Mouse (Mus musculus) brain, embryonic 14.5 days (tissue): Measurements from ENCODE around the gene Phlpp2. TPM values are rescaled to one million over a fixed set of nuclear protein-coding genes. Genes with fewer than 3 reads are reported as not detected.

Experiments used
- DNase-seq: peaks from one replicate; pipeline ENCODE4 v3.0.0-alpha.2; 2011; ENCODE audit warnings: low read depth
- CTCF ChIP-seq: fragments of 200-500 bp; IDR thresholded peaks from 2 replicates; pipeline ENCODE4 v1.5.1; 2012; ENCODE audit warnings: inconsistent platforms, mild to moderate bottlenecking, moderate library complexity, borderline replicate concordance; ENCODE audit not compliant: insufficient read depth, insufficient read length; ENCODE audit errors: extremely low read depth
- POLR2A ChIP-seq: fragments of 200-500 bp; IDR thresholded peaks from 2 replicates; pipeline ENCODE4 v1.6.1; 2012; ENCODE audit warnings: mild to moderate bottlenecking, inconsistent platforms, borderline replicate concordance; ENCODE audit not compliant: poor library complexity, insufficient read depth, insufficient read length, severe bottlenecking; ENCODE audit errors: extremely low read depth
- polyA plus RNA-seq: library from polyadenylated mRNA; depleted of rRNA; stranded (reverse); fragments of >200 nt; gene quantifications from 2 replicates; pipeline ENCODE4 v1.2.3, GENCODE M21; 2012; rRNA removed

Phlpp2 gene
- polyA plus RNA-seq, 1 experiment: 14.6 TPM

DNA sequence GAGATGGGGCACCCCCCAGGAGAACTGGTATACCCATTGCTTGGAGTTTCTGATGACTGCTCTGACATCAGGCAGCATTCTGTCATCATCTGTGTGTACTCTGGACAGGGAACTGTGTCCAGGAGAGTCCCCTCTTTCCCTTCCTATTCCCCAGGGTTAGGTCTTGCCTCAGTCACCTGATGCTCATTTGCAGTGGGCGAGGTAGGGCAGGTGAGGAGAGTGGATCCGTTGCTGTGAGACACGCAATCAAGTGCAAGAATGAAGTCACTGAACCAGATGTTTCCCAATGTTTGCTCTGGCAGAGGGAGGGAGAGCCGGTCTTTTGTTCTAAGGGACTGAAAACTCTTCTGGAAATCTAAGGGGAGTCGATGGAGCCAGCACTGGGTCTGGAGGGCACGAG, 111.0 kb downstream of the Phlpp2 start:
- no peak for DNase-seq
- TF ChIP-seq POLR2A (no peak), CTCF (no peak)

DNA sequence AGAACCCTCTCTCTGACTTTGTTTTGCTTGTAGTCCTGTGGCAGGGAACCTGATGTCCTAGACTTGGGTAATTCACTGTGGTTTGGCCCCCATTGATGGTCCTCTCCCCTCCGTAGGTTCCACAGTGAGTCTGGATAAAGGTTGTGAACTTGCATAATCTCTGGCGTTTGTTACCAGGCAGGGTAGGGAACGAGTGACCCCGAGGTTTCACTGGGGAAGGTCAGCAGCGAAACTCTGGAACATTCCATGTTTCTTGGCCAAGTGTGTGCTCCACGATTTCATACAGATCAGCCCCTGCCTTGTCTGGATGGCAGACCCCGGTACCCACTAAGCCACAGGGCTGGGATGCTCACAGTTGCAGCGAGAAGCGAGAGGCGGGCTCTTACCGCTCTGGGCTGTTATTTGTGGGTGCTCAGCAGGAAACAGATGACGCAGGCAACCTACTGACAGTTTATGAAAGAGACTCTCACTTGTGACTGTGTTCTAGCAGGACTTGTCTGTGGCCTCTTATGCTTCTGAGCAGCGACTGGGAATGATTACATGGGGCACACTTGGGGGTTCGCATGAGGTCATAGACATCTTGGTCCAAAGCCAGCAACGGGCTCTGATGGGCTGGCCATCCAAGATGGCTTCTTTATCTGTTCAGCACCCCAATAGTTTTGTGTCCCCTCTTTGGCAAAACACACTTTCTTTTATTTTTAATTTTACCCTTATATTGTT, 114.2 kb downstream of the Phlpp2 start:
- no peak for DNase-seq
- TF ChIP-seq POLR2A (no peak), CTCF (no peak)

DNA sequence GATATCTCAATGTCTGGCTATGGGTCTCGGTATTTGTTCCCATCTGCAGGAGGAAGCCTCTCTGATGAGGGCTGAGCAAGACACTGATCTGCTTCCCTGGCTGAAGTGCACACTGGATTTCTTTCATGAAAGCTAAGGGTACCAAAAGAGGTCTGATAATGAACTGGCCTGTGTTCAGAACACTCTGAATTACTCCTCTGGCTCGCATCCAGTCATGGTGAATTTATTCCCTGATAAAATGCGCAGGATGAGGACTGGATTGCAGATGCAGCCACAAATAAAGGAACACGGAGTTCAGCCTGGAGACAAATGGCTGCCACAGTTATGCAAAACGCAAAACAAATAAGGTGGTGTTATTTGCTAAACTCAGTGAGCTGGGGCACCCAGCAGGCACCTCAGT, 115.6 kb downstream of the Phlpp2 start:
- peak; percentile 77 for DNase-seq
- TF ChIP-seq CTCF (no peak), POLR2A (no peak)

DNA sequence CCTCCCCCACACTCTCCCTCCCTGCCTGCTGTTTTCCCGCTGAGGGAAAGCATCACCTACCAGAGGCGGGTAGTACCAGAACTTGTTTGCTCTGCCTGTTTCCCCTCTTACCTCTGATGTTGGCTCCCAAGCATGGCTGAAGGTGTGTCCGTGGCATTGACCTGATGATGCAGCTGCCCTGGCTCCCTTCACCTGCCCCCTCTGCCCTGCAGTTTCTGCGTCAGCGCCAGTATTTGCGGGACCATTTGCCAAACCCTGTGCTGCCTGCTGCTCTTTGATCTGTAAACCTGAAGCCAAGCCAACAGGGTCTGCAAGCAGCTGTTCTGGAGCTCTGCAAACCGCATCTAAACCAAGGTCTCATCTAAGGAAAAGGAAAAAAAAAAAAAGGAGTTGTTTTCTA, 118.0 kb downstream of the Phlpp2 start:
- DNase-seq: peak; percentile 29
- no peak for TF ChIP-seq POLR2A
- TF ChIP-seq CTCF: no peak

DNA sequence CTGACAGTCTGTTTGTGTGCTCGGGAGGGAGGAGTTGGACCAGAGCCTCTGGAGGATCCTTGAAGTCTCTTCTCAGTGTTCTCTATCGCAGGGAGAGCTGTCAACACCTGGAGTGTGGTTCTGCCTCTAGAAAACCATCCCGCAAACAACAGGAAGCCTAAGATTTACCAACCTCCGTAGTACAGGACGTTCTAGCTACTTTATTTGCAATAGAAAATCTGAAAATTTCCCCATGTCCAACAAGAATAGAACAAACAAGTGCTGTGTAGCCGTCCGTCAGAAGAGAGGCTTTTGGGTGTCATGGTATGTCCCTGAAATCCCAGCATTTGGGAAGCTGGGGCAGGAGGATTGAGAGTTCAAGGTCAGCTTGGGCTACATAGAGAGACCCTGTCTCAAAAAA, 119.4 kb downstream of the Phlpp2 start:
- TF ChIP-seq CTCF (no peak), POLR2A (no peak)
- DNase-seq: no peak

DNA sequence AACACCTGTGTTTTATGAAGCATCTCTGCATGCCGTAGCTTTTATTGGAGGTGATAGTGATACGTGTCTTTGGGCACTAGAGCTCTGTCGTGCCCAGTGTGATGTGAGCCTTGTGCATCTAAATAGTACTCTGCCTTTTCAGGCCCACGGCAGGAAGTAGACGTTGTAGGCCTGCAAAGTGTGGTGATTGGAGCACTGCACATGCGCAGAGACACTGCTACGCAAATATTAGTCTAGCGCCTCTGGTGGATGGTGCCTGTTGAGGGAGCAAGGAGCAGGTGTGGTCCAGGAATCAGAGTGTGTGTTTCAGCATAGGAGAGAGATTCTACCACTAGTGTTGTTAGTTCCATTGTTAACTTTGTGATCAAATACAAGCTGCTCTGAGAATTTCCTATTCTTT, 120.8 kb downstream of the Phlpp2 start:
- TF ChIP-seq POLR2A (no peak), CTCF (0 out of 2 replicates have a peak, but pooled peaks have one; percentile 1)
- no peak for DNase-seq

DNA sequence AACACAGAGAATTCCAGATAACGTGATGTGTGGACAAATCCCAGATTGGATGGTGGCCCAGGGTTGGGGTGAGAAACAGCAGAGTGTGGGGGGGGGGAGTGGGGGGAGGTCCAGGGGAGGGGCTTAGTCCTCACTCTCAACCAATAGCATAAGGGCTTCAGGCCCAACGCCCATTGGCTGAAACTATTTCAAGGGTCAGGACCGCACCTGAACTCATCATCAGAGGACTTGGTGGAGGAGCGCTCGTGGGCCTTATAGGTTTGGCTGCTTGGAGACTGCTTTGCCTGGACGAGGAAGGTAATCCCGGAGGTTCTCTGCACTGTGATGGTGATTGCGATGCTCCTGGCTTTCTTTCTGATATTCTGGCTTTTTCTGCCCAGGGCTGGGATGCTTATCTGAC, 121.9 kb downstream of the Phlpp2 start, which contains the start of gene Tat:
Gene Tat (plus strand): TSS at position 214 of the 400 bp plus-strand sequence.
- DNase-seq: no peak
- TF ChIP-seq CTCF (no peak), POLR2A (no peak)

DNA sequence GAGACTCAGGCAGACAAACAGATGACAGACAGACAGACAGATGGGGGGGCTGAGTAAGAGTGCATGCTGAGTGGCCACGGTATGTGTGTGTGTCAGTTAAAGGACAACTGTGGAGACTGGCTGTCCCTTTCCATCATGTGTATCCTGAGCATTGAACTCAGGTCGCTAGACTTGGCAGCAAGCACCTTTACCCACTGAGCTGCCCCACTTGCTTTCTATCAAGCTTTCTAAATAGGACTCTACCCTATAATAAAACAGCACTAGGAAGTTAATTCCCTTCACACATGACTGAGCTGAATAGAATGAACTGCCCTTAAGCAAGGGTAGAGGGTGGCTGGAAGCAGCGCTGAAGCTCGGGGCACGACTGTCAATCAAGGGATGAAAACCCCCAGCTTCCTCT, 123.8 kb downstream of the Phlpp2 start:
- DNase-seq: no peak
- no peak for TF ChIP-seq POLR2A
- no peak for TF ChIP-seq CTCF

DNA sequence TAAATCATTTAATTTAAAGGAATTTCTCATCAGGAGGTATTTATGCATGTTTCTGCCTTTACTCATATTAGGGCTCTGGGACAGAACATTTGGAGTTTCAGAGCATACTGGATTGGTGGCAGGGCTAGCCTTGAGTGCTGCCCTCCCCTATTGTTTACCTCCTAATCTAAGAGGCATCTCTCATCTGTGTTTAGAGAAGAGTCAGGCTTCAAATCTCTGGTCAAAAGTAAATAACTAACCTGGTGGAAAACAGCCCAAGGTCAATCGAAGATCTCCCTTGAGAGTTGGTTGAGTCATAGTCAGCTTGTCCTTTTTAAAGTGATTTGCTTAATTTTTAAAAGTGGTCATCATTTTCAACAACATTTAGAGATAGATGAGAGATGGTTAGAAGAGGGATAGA, 124.6 kb downstream of the Phlpp2 start:
- TF ChIP-seq POLR2A (no peak), CTCF (no peak)
- no peak for DNase-seq

Other genes with a start within 250 kb of the Phlpp2 start
- gene Ist1, start 175.3 kb upstream of the Phlpp2 start, polyA plus RNA-seq: 141 and 158 TPM in 2 replicates
- 94.8 and 107 TPM in 2 replicates for gene Zfp821, start 163.0 kb upstream of the Phlpp2 start, polyA plus RNA-seq
- 10.8 and 11.9 TPM in 2 replicates for gene Atxn1l, start 130.8 kb upstream of the Phlpp2 start, polyA plus RNA-seq
- gene Ap1g1, start 90.0 kb upstream of the Phlpp2 start, polyA plus RNA-seq: 81.8 and 100 TPM in 2 replicates
- 0.77 and 0.79 TPM in 2 replicates for gene Marveld3, start 93.7 kb downstream of the Phlpp2 start, polyA plus RNA-seq
- 0.05 and 0.08 TPM in 2 replicates for gene Tat, start 121.9 kb downstream of the Phlpp2 start, polyA plus RNA-seq
- gene Chst4, start 171.2 kb downstream of the Phlpp2 start, polyA plus RNA-seq: not detected in 2 replicates
- gene Zfp612, start 211.2 kb downstream of the Phlpp2 start, polyA plus RNA-seq: 11.9 and 15.0 TPM in 2 replicates
- gene Gm21964, start 232.7 kb downstream of the Phlpp2 start, polyA plus RNA-seq: not detected in 2 replicates
- not detected in 2 replicates for gene Gm17720, start 234.2 kb downstream of the Phlpp2 start, polyA plus RNA-seq